Mouse (Mus musculus) liver, embryonic 15.5 days (tissue): Measurements from ENCODE around the gene Irf2. TPM values are rescaled to one million over a fixed set of nuclear protein-coding genes. Genes with fewer than 3 reads are reported as not detected.

ENCODE experiments used
- ATAC-seq: fragments of 200-750 bp; cut with Nextera tagmentation; 2 replicates; pipeline ENCODE4 v1.8.0; 2017; ENCODE audit warnings: moderate number of reproducible peaks, mild to moderate bottlenecking, moderate library complexity; ENCODE audit not compliant: insufficient read depth
- H3K27ac ChIP-seq: fragments of 300-500 bp; sonication (generic); replicated peaks from 2 replicates; pipeline ENCODE4 v1.5.1; 2015; ENCODE audit warnings: mild to moderate bottlenecking, inconsistent platforms
- H3K27me3 ChIP-seq: fragments of 300-500 bp; sonication (generic); 2 replicates; pipeline ENCODE4 v1.6.1; 2015; ENCODE audit warnings: mild to moderate bottlenecking, inconsistent platforms
- H3K36me3 ChIP-seq: fragments of 300-500 bp; sonication (generic); replicated peaks from 2 replicates; pipeline ENCODE4 v1.6.1; 2015; ENCODE audit warnings: moderate library complexity, mild to moderate bottlenecking, inconsistent platforms
- H3K4me1 ChIP-seq: fragments of 300-500 bp; sonication (generic); replicated peaks from 2 replicates; pipeline ENCODE4 v1.6.1; 2015; ENCODE audit warnings: inconsistent platforms
- H3K4me2 ChIP-seq: fragments of 300-500 bp; sonication (generic); 2 replicates; pipeline ENCODE4 v1.6.1; 2015; ENCODE audit warnings: moderate library complexity, mild to moderate bottlenecking, inconsistent platforms
- H3K4me3 ChIP-seq: fragments of 300-500 bp; sonication (generic); replicated peaks from 2 replicates; pipeline ENCODE4 v1.5.1; 2015; ENCODE audit warnings: mild to moderate bottlenecking, inconsistent platforms
- H3K9ac ChIP-seq: fragments of 300-500 bp; sonication (generic); 2 replicates; pipeline ENCODE4 v1.6.1; 2015; ENCODE audit warnings: moderate library complexity, mild to moderate bottlenecking, inconsistent platforms
- H3K9me3 ChIP-seq: fragments of 300-500 bp; sonication (generic); replicated peaks from 2 replicates; pipeline ENCODE4 v1.6.1; 2016; ENCODE audit warnings: inconsistent platforms
- WGBS: fragments of 180-500 bp; shearing (Covaris S2); methylation state at CpG from one replicate; pipeline ENCODE4 v1.1.7; 2015; ENCODE audit warnings: mixed read lengths; ENCODE audit not compliant: insufficient replicate concordance; 5-methylcytosine and 5-hydroxymethylcytosine counted together
- polyA plus RNA-seq: library from polyadenylated mRNA; unstranded; fragments of >200 nt; fragmentation: Nextera tagmentation; extraction: Ambion mirVana; gene quantifications from 2 replicates; pipeline ENCODE4 v1.2.1, GENCODE M21; 2015

Gene Irf2
- polyA plus RNA-seq, 1 experiment from 2014 or later, result 10.1 TPM

DNA sequence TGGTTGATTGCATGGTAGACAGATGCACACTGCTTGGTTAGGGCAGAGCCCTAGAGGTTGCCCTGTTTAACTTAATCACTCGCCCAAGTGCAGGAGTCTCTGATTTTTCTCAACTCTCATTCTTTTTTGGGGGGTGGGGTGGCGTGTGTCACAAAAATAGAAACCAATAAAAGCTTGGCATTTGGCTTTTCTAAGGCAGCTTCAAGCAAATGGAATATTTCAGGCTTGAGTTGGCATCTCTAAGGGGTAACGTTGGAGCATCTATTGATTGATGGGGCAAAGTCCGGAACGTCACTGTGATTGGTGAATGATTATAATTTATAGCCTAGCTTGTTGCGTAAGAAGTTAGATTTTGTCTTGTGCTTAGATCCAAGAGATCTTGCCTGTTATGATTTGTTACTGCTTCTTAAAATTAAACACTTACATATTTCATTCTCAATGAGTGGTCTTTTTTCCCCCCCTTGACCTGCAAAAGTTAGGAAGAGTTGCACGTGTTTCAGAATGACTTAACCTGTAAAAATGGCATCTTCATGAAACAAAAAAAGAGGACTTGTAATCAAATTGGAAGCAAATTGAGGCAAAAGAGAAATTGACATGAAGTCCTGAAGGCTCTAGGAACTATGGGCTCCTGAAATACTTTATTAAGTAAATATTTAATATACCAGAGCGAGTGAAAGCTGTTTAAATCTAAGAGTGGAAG is 2.6 kb downstream of the Irf2 start:
- peaks cover 53% of the 10 kb centered on the region for H3K4me1 ChIP-seq
- H3K27me3 ChIP-seq, result no peaks in the 10 kb centered on the region
- no peak for ATAC-seq
- H3K4me3 ChIP-seq, result peak overlapping the region; percentile 95
- no peaks in the 10 kb centered on the region for H3K36me3 ChIP-seq
- WGBS, result 38% methylated on average over 8 of the region's 8 CpGs
- 0 out of 2 replicates have a peak overlapping the region, but pooled peaks have one; percentile 93 for H3K9ac ChIP-seq
- 0 out of 2 replicates have a peak overlapping the region, but pooled peaks have one; percentile 91 for H3K27ac ChIP-seq
- H3K4me2 ChIP-seq, result peak overlapping the region; percentile 89
- no peaks in the 10 kb centered on the region for H3K9me3 ChIP-seq

DNA sequence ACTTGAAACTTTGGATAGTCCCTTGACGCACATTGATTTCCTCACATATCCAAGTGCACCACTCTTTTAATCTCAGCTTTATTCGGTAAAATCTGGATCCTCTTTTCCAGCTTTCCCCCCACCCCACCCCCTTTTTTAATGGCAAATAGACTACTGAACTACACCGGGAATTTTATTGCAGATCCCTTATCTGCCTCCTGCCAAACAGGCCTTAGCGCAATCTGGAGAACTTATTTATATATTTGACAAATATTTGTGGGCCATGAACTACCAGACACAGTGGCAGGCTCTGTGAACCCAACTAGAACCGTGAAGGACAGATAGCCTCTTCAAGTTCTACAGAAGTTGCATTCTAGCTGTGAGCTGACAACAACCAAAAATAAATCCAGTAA is 3.2 kb downstream of the Irf2 start:
- H3K27me3 ChIP-seq, result no peaks in the 10 kb centered on the region
- 46% methylated on average over 5 of the region's 5 CpGs for WGBS

DNA sequence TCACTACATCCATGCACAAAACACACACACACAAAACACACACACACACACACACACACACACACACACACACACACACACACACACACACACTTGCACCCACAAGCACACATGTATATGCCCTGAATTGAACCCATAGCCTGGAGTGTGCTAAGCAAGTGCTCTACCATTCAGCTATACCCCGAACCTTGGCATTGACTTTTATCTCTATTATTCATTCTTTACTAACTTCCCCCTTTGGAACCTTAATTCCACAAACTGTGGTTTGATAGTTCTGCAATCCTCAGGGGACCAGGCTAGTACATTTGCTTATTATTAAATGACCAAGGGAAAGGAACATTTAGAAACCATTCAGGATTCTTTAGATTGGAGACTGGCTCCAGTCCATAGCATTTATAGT is 5.9 kb downstream of the Irf2 start:
- Histone ChIP-seq H3K4me1 (peaks cover 41% of the 10 kb centered on the region), H3K4me3 (no peak overlapping the region), H3K4me2 (no peak overlapping the region), H3K9me3 (no peaks in the 10 kb centered on the region), H3K27me3 (no peaks in the 10 kb centered on the region), H3K9ac (no peak overlapping the region), H3K36me3 (no peaks in the 10 kb centered on the region), H3K27ac (no peak overlapping the region)
- ATAC-seq, result no peak
- WGBS, result 35% methylated on average over 1 of the region's 1 CpGs

More for the DNA sequence above, 3.2 kb downstream of the Irf2 start:
- Histone ChIP-seq H3K27ac (no peak overlapping the region), H3K9me3 (no peaks in the 10 kb centered on the region), H3K36me3 (no peaks in the 10 kb centered on the region), H3K4me1 (peaks cover 52% of the 10 kb centered on the region), H3K9ac (no peak overlapping the region), H3K4me3 (0 out of 2 replicates have a peak overlapping the region, but pooled peaks have one; percentile 95), H3K4me2 (peak overlapping the region; percentile 89; the same call in 1 of the 2 replicates)
- no peak for ATAC-seq

DNA sequence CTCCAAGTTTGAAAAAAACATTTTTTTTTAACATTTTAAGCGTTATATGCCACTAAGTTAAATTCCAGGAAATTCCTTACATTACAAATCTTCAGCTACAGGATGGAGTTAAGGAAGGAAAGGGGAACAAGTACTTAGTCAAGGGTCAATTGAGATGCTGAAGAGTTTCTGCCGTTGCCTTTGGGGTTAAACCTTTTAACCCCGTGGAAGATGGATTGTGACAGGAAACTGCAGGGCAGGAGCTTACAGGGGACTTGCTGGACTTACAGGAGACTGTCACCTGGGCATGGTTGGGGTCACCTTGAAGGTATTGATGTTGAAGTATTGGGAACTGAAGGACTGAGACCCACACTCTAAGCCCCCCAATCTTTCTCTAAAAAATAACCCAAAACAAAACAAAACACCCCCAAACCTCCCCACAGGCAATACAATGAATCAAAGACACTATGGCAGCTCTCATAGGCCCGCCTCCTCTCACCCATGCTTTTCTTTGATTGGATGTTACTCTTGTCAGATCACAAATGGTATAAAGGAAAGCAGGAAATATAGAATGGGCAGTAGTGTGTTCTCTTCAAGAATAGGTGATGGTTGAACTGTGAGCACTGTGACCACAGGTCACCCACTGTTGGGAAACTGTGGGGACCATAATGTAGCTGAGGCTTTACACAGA is 7.9 kb downstream of the Irf2 start:
- WGBS, result 44% methylated on average over 4 of the region's 4 CpGs
- H3K27me3 ChIP-seq, result no peaks in the 10 kb centered on the region

DNA sequence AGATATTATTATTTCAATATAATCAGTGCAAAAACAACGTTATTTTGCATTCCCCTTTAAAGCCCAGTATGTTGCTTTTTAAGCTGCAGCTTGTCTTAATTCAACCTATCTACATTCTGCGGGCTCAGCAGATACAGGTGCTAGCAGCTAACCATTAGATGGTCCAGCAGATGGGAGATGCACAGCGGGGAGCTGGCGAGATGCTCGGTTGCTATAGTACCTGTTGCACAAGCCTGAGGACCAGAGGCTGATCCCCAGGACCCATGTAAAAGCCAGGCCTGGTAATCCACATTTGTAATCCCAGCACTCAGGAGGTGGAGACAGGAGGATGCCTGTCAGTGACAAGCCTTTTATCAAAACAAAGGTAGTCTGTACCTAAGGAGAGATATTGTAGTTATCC is 10.5 kb downstream of the Irf2 start:
- no peak overlapping the region for H3K9ac ChIP-seq
- H3K4me3 ChIP-seq, result no peak overlapping the region
- no peaks in the 10 kb centered on the region for H3K9me3 ChIP-seq
- no peak overlapping the region for H3K4me2 ChIP-seq
- no peak for ATAC-seq
- no peaks in the 10 kb centered on the region for H3K36me3 ChIP-seq
- no peak overlapping the region for H3K27ac ChIP-seq
- WGBS, result 83% methylated on average over 5 of the region's 5 CpGs
- peaks cover 30% of the 10 kb centered on the region for H3K4me1 ChIP-seq
- no peaks in the 10 kb centered on the region for H3K27me3 ChIP-seq

More for the DNA sequence above, 7.9 kb downstream of the Irf2 start:
- H3K9ac ChIP-seq, result no peak overlapping the region
- no peaks in the 10 kb centered on the region for H3K9me3 ChIP-seq
- no peak overlapping the region for H3K27ac ChIP-seq
- peaks cover 42% of the 10 kb centered on the region for H3K4me1 ChIP-seq
- H3K4me3 ChIP-seq, result no peak overlapping the region
- ATAC-seq, result no peak
- no peak overlapping the region for H3K4me2 ChIP-seq
- H3K36me3 ChIP-seq, result no peaks in the 10 kb centered on the region

DNA sequence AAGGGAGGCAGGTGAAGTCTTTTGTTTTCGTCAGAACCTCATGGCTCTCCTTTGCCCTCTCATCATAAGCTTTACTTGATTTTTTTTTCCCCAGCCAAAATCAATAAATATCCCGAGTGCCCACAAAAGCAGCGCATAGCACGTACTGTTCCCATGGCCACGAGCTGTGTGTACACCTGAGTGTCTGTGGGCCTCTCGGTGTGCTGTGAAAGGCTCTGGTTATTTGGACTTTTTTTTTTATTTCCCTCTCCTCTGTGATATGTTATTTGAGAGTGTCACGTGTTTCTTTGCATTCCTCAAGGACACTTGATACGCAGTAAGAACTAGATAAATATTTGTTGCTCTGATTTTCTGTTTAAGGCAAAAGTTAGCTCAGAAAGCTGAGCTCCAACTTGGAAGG is 11.0 kb downstream of the Irf2 start:
- ATAC-seq, result no peak
- H3K27ac ChIP-seq, result no peak overlapping the region
- H3K4me1 ChIP-seq, result peaks cover 31% of the 10 kb centered on the region
- no peaks in the 10 kb centered on the region for H3K36me3 ChIP-seq
- no peak overlapping the region for H3K4me3 ChIP-seq
- no peaks in the 10 kb centered on the region for H3K9me3 ChIP-seq
- no peaks in the 10 kb centered on the region for H3K27me3 ChIP-seq
- no peak overlapping the region for H3K4me2 ChIP-seq
- 77% methylated on average over 8 of the region's 8 CpGs for WGBS
- H3K9ac ChIP-seq, result no peak overlapping the region

DNA sequence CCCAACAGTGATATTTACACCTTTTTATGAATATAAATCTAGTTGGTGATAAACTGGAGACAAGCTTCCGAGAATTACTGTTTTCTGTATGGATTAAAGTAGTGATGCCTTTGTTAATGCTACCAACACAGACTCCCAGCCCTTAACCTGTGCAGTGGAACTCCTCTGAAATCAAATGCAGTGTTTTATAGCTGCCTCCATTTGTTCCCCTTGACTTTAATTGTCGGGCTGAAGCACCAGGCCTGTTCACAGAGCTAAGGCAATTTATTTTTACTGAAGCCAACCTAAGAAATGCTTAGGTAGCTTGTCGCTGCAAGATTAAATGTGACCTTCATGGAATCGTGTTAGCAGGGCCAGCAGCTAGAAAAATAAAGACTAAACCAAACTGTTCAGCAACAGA is 11.6 kb downstream of the Irf2 start:
- no peak for ATAC-seq
- Histone ChIP-seq H3K36me3 (no peaks in the 10 kb centered on the region), H3K9ac (no peak overlapping the region), H3K4me3 (no peak overlapping the region), H3K27me3 (no peaks in the 10 kb centered on the region), H3K27ac (no peak overlapping the region), H3K4me2 (no peak overlapping the region), H3K9me3 (no peaks in the 10 kb centered on the region), H3K4me1 (peaks cover 36% of the 10 kb centered on the region)
- 64% methylated on average over 4 of the region's 4 CpGs for WGBS

DNA sequence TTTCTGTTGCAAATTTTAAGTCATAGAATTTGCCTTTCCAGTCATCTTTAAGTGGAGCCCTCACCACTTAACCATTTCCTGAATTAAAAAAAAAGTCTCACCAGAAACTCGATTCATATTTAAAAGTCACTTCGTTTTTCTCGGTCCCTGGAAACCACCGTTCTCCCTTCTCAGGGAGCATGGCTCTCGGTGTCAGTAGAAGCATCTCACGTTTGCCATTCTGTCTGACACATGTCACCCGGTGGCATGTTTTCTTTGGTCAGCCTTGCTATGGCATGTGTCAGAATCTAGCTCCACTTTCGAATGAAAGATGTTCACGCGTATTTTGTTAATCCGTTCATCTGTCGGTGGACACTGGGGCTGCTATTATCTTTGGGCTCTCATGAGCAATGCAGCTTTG is 13.5 kb downstream of the Irf2 start:
- no peaks in the 10 kb centered on the region for H3K36me3 ChIP-seq
- WGBS, result 73% methylated on average over 12 of the region's 12 CpGs

DNA sequence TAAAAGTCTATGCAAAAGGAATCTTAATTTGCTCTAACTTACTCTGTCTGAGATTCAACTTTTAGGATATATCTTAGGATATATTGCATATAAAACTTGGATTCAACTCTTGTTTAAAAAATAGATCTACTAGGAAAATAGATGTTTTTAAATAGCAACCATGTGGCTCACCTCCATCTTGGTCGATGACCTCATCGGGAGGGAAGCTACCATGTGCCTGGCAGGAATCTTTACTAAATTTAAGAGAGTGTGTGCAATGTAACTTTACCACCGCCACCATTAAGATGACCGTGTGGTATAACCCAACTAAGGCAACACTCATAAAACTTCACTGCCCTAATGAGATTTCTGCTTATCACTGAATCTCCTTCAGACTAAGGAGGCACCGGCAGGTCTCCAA is 14.8 kb downstream of the Irf2 start:
- H3K4me3 ChIP-seq, result no peak overlapping the region
- no peak overlapping the region for H3K4me2 ChIP-seq
- H3K27me3 ChIP-seq, result no peaks in the 10 kb centered on the region
- no peaks in the 10 kb centered on the region for H3K9me3 ChIP-seq
- H3K9ac ChIP-seq, result no peak overlapping the region
- peaks cover 40% of the 10 kb centered on the region for H3K4me1 ChIP-seq
- no peak overlapping the region for H3K27ac ChIP-seq
- peaks cover 3% of the 10 kb centered on the region; the same call in 1 of the 2 replicates for H3K36me3 ChIP-seq
- 79% methylated on average over 5 of the region's 5 CpGs for WGBS
- no peak for ATAC-seq

More for the DNA sequence above, 13.5 kb downstream of the Irf2 start:
- Histone ChIP-seq H3K27me3 (no peaks in the 10 kb centered on the region), H3K9me3 (no peaks in the 10 kb centered on the region), H3K4me1 (peaks cover 28% of the 10 kb centered on the region), H3K9ac (no peak overlapping the region), H3K4me2 (no peak overlapping the region), H3K27ac (no peak overlapping the region), H3K4me3 (no peak overlapping the region)
- ATAC-seq, result no peak

DNA sequence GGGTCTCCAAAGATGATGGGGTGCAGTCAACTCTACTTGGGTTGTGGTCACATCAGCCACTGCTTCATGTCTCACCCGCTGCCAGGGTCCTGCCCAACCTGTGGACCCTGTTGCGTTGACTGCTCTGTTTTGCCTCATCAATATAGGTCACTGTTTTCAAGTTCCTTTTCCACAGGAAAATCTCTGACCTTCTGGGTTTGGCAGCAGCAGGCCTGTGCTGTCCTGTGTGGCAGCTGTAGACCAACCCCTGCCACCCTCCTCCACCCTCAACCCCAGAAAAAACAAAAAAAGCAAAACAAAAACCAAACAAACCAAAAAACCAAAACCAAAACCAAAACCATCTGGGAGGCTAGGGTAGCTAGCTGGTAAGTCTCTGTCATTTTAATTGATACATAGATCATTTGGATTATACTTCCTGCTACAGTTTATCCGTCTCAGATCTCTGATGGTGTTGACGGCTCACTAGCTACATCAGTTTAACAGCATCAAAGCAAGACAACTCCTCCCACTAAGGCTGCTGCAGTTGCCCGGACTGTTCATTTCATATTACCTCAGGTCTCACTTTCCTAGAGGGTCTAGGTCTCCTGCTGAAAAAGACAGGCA is 16.3 kb downstream of the Irf2 start:
- Histone ChIP-seq H3K9ac (no peak overlapping the region), H3K4me1 (peaks cover 49% of the 10 kb centered on the region), H3K4me3 (no peak overlapping the region), H3K9me3 (no peaks in the 10 kb centered on the region), H3K27ac (no peak overlapping the region), H3K27me3 (no peaks in the 10 kb centered on the region), H3K36me3 (peaks cover 3% of the 10 kb centered on the region; the same call in 1 of the 2 replicates), H3K4me2 (no peak overlapping the region)
- 73% methylated on average over 5 of the region's 5 CpGs for WGBS
- no peak for ATAC-seq

DNA sequence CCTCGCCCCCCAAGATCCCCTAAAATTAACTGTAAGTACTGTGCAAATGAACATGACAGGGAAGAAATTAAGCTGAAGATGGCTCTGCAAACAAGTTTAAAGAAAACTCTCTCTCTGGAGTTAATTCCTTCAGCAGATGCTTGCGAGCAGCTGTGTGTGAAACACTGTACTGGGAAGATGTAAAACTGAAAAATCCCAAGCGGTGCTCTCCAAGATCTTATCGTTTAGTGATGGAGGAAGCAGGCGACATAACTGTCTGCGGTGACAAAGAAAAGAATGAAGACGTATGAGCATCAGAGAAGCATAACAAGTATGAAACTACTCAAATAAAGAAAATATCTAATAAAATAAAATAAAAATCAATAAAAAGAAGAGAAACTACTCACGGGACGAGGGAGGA is 18.1 kb downstream of the Irf2 start:
- no peaks in the 10 kb centered on the region for H3K9me3 ChIP-seq
- 81% methylated on average over 9 of the region's 9 CpGs for WGBS
- no peak overlapping the region for H3K4me2 ChIP-seq
- H3K27ac ChIP-seq, result peak overlapping the region; percentile 14; the same call in 1 of the 2 replicates
- H3K27me3 ChIP-seq, result no peaks in the 10 kb centered on the region
- no peak overlapping the region for H3K9ac ChIP-seq
- no peak for ATAC-seq
- H3K4me1 ChIP-seq, result peaks cover 56% of the 10 kb centered on the region
- H3K4me3 ChIP-seq, result no peak overlapping the region
- H3K36me3 ChIP-seq, result peaks cover 3% of the 10 kb centered on the region; the same call in 1 of the 2 replicates
